Mouse (Mus musculus) C2C12 (cell line): ENCODE measurements around the gene Ttk. TPM values are rescaled to one million over a fixed set of nuclear protein-coding genes. Genes with fewer than 3 reads are reported as not detected.
A peak's percentile ranks its signal among the peaks of the same experiment; 100 is the strongest.

ENCODE experiments used
- H3K27me3 ChIP-seq: one replicate; pipeline ENCODE4 v1.6.1; 2011; ENCODE audit not compliant: control insufficient read depth, insufficient read depth, insufficient read length
- H3K36me3 ChIP-seq: one replicate; pipeline ENCODE4 v1.6.1; 2011; ENCODE audit not compliant: control insufficient read depth, insufficient read depth
- H3K4me3 ChIP-seq: one replicate; pipeline ENCODE4 v1.5.1; 2011; ENCODE audit warnings: mild to moderate bottlenecking, control low read depth; ENCODE audit not compliant: poor library complexity, insufficient read depth, severe bottlenecking
- H3K79me2 ChIP-seq: one replicate; pipeline ENCODE4 v1.6.1; 2011; ENCODE audit not compliant: control insufficient read depth, insufficient read depth
- H3K79me3 ChIP-seq: one replicate; pipeline ENCODE4 v1.6.1; 2011; ENCODE audit warnings: low read depth, control low read depth
- H3ac ChIP-seq: one replicate; pipeline ENCODE3; 2011; ENCODE audit warnings: low read depth; ENCODE audit not compliant: control insufficient read depth, insufficient read length
- CEBPB ChIP-seq: IDR thresholded peaks from one replicate; pipeline ENCODE4 v1.6.1; 2011; ENCODE audit warnings: low read depth, mild to moderate bottlenecking, control low read depth, moderate library complexity
- CTCF ChIP-seq: IDR thresholded peaks from one replicate; pipeline ENCODE4 v1.5.1; 2011; ENCODE audit not compliant: control insufficient read depth, insufficient read depth, insufficient read length
- FOSL1 ChIP-seq: IDR thresholded peaks from one replicate; pipeline ENCODE4 v1.8.0; 2011; ENCODE audit warnings: mild to moderate bottlenecking, low read length; ENCODE audit not compliant: poor library complexity, insufficient read depth, severe bottlenecking
- MAX ChIP-seq: IDR thresholded peaks from one replicate; pipeline ENCODE4 v1.6.1; 2011; ENCODE audit warnings: mild to moderate bottlenecking, control low read depth
- MYOD1 ChIP-seq: IDR thresholded peaks from one replicate; pipeline ENCODE4 v1.6.1; 2011; ENCODE audit warnings: low read depth; ENCODE audit not compliant: control insufficient read depth, insufficient read length
- MYOG ChIP-seq: IDR thresholded peaks from one replicate; pipeline ENCODE4 v1.6.1; 2011; ENCODE audit not compliant: control insufficient read depth, insufficient read length; ENCODE audit errors: extremely low read depth
- USF1 ChIP-seq: IDR thresholded peaks from one replicate; pipeline ENCODE4 v1.6.1; 2011; ENCODE audit warnings: low read depth, mild to moderate bottlenecking, control low read depth, moderate library complexity
- long read RNA-seq, 2 experiments: library from polyadenylated mRNA; unstranded; transcript quantifications; one replicate each; pipeline ENCODE4 v2.0.0; 2019 to 2020
- polyA plus RNA-seq: library from polyadenylated mRNA; unstranded; fragments of >200 nt; fragmentation: generic; extraction: Trizol; gene quantifications from one replicate; pipeline ENCODE4 v1.2.1, GENCODE M21; 2012; ENCODE audit warnings: missing spikeins

The Ttk gene
- polyA plus RNA-seq = 8.1 TPM
- long read RNA-seq, experiment 1, transcript Ttk-201 (22 exons, 2,871 nt) = major isoform, 5 of 9 reads
- long read RNA-seq, experiment 1, partial matches to known transcripts = 1 of 9 reads
- long read RNA-seq, experiment 1, other reads (novel, unspliced or antisense) = 3 of 9 reads
- long read RNA-seq, experiment 2, transcript Ttk-204 (21 exons, 2,711 nt) = minor isoform, 8 of 152 reads
- long read RNA-seq, experiment 2, transcript Ttk-201 (22 exons, 2,871 nt) = major isoform, 103 of 152 reads
- long read RNA-seq, experiment 2, partial matches to known transcripts = 20 of 152 reads
- long read RNA-seq, experiment 2, other reads (novel, unspliced or antisense) = 21 of 152 reads

DNA sequence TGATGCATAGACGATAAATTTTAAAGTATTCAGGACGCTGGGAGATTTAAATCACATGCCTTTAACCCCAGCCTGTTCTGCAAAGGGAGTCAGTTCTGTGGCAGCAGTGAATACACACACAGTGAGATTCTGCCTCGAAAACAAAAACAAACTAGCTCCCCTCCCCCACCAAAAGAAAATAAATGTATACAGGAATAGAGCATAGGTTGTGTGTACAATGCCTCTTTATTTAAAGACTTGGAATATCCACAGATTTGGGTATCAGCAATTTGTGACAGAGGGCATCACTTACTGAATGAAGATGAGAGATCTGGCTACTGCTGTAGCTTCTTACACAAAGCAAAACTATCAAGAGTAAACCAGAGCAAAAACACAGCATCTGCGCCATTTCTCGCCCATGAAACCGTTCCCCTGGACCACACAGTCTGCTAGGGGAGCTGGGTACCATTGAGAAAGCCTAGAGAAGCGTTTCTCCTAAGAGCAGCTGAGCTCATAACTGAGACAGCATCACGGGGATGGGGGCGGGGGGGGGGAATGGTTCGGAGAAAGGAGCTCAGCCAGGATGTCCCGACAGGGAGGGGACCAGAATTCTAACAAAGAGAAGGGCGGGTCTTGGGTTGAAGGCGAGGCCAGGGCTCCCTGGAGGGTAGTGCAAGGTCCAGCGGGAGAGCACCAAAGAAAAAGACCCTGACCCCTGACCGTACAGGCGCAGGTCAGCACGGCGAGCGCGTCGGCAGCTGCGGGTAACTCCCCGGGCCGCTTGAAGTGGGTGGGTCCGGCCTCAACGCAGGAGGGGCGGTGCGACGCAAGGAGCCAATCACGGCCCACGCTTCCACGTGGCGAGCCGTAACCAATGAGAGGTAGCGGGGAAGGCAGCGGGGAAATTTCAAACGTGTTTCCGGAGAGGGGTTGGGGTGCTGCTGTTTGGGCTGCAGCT, at the start of gene Ttk:
Ttk (plus strand) TSS at position 879 of the 937 bp plus-strand sequence.
- no peaks in the 10 kb centered on the region for H3K36me3 ChIP-seq
- H3K27me3 ChIP-seq = no peaks in the 10 kb centered on the region
- H3K79me2 ChIP-seq = peaks cover 45% of the 10 kb centered on the region
- H3ac ChIP-seq = peak within 1 kb of the TSS; percentile 63
- TF ChIP-seq USF1 = peak; percentile 91
- no peak for TF ChIP-seq MYOD1
- TF ChIP-seq MAX = peak; percentile 22
- TF ChIP-seq CTCF = no peak
- TF ChIP-seq CEBPB = no peak
- TF ChIP-seq MYOG = no peak
- no peak for TF ChIP-seq FOSL1
- peak within 1 kb of the TSS; percentile 52 for H3K4me3 ChIP-seq
- peaks cover 28% of the 10 kb centered on the region for H3K79me3 ChIP-seq

DNA sequence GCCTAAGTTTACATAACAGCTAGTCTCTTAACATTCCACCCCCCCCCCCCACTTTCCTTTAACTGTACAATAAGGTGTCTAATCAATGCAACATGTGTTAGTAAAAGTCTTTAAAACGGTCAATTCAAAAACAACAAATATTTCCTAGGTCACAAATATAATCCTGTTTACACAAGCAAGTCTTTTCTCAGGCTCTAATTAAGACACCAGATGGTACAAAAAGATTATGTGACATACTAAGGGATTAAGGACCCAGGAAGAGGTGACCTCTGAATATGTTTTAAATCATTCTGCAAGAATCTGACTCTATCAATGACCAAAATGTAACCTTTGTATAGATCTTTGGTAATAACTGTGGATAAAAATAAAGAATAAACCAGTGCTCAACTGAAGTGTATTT, 49.0 kb upstream of the Ttk start:
- Histone ChIP-seq H3ac (no peak overlapping the region), H3K79me3 (no peaks in the 10 kb centered on the region), H3K79me2 (no peaks in the 10 kb centered on the region), H3K4me3 (no peak overlapping the region), H3K27me3 (no peaks in the 10 kb centered on the region), H3K36me3 (no peaks in the 10 kb centered on the region)
- no peak for TF ChIP-seq CTCF
- TF ChIP-seq USF1 = no peak
- TF ChIP-seq MAX = no peak
- TF ChIP-seq MYOG = no peak
- TF ChIP-seq CEBPB = no peak
- TF ChIP-seq FOSL1 = no peak
- TF ChIP-seq MYOD1 = no peak

GRCm38 (mm10) chr9:83789326-83789725, 45.2 kb upstream of the Ttk start:
- Histone ChIP-seq H3K79me2 (no peaks in the 10 kb centered on the region), H3K4me3 (no peak overlapping the region), H3K36me3 (no peaks in the 10 kb centered on the region), H3K27me3 (no peaks in the 10 kb centered on the region), H3K79me3 (no peaks in the 10 kb centered on the region), H3ac (no peak overlapping the region)
- TF ChIP-seq CTCF (no peak), USF1 (no peak), MAX (no peak), MYOD1 (no peak), CEBPB (no peak), MYOG (no peak), FOSL1 (no peak)

DNA sequence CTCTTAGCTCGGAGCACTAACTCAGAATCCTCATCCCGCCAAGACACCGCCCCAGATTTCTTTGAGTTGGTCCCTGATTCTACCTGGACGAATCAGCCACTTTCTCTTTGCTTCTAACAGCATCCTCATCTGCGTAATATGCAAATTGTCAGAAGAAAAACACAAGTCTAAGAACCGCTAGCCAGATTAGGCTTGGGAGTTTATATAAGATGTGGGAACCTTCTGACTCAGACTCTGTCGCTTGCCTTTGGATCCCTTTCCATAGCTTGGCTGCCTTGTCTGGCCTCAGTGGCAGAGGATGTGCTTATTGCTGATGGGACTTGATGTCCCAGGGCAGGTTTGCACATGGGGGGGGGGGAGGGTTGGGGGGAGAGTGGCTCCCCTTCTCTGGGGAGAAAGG, 37.6 kb upstream of the Ttk start:
- Histone ChIP-seq H3K27me3 (no peaks in the 10 kb centered on the region), H3K36me3 (no peaks in the 10 kb centered on the region), H3ac (no peak overlapping the region), H3K79me2 (no peaks in the 10 kb centered on the region), H3K79me3 (no peaks in the 10 kb centered on the region), H3K4me3 (no peak overlapping the region)
- TF ChIP-seq MYOG = no peak
- no peak for TF ChIP-seq FOSL1
- no peak for TF ChIP-seq CEBPB
- TF ChIP-seq MYOD1 = no peak
- no peak for TF ChIP-seq MAX
- TF ChIP-seq CTCF = no peak
- TF ChIP-seq USF1 = no peak

- Histone ChIP-seq H3ac (no peak overlapping the region), H3K4me3 (no peak overlapping the region), H3K79me2 (no peaks in the 10 kb centered on the region), H3K79me3 (no peaks in the 10 kb centered on the region), H3K36me3 (no peaks in the 10 kb centered on the region), H3K27me3 (no peaks in the 10 kb centered on the region)
- TF ChIP-seq CEBPB (no peak), USF1 (no peak), MYOG (no peak), CTCF (no peak), MAX (no peak), MYOD1 (no peak), FOSL1 (no peak)
Observed at GRCm38 (mm10) chr9:83797898-83798297, 36.6 kb upstream of the Ttk start.
